Mouse (Mus musculus) thymus, postnatal 14 days (tissue): ENCODE data around the gene Ssbp1.

Source experiments
- DNase-seq: peaks from one replicate; pipeline ENCODE4 v3.0.0; 2021

The Ssbp1 gene

DNA sequence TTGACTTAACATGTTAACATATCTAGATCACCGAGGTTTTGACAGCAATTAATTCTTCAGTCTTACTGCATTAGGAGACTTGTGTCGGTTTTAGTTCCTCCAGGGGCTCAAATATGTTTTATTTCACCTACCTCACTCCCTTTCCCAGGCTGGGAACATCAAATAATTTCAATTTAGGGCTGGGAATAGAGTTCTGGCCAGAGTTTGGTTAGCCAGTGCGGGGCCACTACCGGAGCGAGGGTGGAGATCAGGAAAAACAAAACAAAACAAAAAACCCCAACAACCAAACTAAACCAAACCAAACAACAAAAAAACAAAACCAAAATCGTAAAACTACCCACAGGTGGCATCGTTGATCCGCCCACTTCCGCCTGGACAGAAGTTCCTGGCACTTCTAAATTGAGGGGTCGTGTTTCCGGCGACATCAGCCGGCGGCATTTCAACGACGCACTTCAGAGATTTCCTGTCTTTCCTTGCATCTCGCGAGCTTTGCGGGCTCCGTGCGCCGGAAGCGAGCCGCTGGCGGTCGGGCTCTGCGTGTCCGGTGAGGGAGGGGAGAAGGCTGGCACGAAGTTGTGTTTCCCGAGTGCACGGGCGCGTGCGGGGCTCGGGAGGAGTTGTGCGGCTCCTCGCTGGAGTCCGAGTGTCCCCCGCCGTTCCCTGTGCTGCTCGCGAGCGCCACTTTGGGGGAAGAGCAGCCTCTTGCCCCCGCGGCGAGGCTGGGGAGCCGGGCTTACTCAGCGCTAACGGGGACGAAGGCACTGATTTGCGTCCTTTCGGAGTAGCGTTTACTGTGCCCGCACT, at the start of gene Ssbp1:
Ssbp1 (plus strand) TSS at position 437 of the 804 bp plus-strand sequence.
- peak; percentile 93 for DNase-seq

- DNase-seq: no peak
These were observed 48.1 kb upstream of the Ssbp1 start for GRCm38 (mm10) chr6:40423013-40423412.

DNA sequence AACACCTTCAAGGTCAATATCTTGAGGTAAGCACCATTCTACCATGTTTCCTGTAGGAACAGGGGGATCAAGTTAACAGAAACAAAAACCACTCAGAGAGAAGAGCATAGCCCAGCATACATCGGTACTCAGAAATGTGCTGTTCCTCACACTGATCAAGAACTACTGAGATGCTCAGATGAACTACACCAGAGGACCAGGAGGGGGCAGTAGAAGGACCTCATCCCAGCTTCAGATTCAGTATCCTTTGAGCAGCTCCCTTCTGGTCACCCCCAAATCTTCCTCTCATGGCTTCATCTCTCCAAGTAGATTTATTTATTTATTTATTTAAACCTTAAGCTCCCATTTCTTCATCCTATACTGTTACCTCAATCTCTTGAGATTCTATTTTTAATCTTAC, 47.4 kb upstream of the Ssbp1 start:
- peak; percentile 69 for DNase-seq

GRCm38 (mm10) chr6:40427441-40427840, 43.7 kb upstream of the Ssbp1 start:
- DNase-seq: no peak

- DNase-seq: no peak
These were observed 42.5 kb upstream of the Ssbp1 start for GRCm38 (mm10) chr6:40428696-40429095.

DNA sequence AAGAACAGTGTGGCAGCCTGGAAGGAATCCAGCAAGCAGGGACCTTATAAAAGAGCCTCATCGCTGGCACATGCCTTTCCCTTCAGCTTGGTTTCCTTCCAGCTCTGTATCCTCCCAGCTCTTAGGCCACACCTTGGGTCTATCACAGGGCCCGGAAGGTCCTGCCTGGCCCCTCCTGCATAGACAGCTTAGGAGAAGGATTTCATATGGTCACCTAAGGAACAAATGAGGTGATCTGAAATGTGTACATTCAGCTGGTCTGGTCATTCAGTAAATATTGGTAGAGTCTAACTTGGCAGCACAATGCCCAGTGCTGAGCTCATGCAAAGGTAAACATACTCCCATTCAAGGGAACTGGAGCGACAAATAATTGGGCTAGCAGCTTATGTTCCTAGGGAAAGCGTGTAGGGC, 41.6 kb upstream of the Ssbp1 start:
- no peak for DNase-seq

- DNase-seq: no peak
These were observed 40.9 kb upstream of the Ssbp1 start for GRCm38 (mm10) chr6:40430251-40430650.

GRCm38 (mm10) chr6:40430878-40431277, 40.3 kb upstream of the Ssbp1 start:
- no peak for DNase-seq

DNA sequence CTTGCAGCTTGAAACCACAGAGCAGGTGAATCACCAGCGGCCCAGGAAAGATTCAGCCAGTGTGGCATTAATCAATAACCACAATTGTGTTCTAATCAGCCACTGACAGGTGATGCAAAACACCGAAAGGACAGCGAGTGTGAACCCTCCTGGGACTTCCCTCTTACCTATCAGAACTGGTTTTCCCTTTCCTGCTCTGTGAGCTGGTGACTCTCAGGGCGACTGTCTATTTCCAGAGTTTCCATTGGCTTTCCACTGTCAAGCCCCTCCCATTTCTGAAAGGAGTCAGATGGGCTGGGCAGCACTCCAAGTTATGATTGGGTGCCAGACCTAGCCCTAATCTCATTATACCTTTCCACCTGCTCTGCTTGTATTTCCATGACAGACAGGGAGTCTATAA, 39.8 kb upstream of the Ssbp1 start:
- no peak for DNase-seq

DNA sequence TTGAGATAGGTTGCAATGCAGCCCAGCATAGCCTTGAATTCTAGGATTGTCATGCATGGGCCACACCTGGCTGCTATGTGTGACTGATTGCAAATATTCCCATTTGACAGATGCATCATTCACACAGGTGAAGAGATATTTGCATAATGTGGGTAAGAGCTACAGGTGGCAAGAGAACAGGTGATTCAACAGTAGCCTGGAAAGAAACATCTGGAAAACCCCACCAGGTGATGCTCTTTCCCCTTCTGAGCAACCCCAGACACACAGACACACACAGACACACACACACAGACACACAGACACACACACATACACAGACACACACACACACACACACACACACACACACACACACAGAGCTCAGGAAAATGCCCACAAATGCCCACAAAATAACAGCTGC, 39.3 kb upstream of the Ssbp1 start:
- DNase-seq: no peak

DNA sequence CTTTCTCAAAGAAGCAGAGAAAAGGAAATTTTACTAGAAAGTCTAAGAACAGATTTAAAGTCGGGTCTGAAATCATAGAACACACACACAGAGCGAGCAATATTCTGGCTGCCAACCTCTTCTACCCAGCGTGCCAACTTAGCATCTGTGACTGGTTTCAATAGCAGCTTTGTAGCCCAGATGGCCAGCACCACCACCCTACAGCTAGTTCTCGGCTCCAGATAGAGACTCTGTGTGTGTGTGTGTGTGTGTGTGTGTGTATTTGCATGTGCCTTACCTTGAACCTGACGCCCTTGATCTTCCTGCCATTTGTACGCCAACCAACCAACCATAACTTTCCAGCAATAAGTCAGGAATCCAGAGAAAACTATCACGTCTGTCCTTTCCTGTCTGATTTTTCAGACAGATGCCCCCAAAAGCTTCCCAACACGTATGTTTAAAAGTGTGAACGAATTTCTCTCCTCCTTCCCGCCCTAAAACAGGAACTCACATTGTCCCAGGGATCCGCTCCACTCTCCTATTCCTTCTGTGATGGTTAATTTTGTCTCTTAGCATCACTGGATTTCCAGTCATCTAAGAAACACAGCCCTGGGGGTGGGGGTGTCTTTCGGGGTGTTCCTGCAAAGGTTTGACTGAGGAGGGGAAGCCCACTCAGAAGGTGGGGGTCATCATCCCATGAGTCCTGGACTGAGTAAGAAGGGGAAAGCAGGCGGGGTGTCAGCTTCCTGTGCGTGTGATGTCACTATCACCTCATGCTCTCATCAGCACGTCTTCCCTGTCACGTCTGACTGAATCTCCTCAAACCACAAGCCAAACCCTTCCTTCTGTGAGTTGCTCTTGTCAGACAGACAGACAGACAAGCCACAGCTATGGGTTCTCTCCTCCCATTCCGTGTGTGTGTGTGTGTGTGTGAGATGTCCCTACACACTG, 38.5 kb upstream of the Ssbp1 start:
- DNase-seq: no peak

- DNase-seq: no peak
These were observed 36.5 kb upstream of the Ssbp1 start for GRCm38 (mm10) chr6:40434697-40435096.

DNA sequence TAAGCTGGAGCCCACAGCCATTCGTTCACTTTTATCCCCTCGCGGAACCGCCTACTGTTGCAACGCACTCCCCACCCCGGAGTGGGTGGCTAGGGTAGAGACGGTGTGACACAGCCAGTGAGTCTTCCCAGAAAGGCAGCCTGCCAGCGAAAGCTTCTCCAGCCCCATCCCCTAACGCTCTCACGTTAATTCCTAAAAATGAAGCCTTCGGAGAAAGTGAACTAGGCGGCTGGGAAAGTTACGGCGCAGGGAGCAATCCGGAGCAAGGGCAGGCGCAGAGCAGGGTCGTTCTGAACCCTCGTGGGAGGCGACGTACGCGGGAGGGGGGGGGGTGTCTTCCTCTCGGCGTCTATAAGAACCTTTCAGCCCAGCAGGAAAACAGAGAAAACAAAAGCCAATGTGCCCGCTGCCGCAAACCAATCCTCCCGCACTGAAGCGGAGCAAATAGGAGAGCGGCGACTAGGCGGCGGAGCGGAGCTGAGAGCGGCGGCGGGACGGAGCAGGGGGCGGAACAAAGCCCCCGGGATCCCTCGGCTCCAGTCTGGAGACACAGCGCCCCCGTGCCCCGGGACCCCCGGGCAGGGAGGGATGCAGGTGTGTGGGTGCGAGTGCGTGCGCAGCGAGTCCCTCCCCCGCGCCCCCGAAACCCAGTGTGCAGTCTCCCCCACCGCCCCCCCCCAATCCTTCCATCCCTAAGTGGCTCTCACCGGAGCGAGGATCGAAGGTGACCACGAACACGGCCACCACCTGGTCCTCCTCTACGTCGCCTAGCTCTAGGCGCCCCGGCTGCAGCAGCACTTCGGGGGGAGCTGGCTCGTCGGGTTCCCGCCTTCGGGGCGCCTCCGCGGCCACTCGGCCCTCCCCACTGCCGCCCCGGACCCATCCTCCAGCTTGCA, 35.8 kb upstream of the Ssbp1 start:
- peak; percentile 81 for DNase-seq

- peak; percentile 89 for DNase-seq
These were observed 35.1 kb upstream of the Ssbp1 start, which contains the start of gene E330009J07Rik for GRCm38 (mm10) chr6:40436047-40436483. Gene E330009J07Rik (minus strand): TSS chr6:40436135.

GRCm38 (mm10) chr6:40438936-40439335, 32.2 kb upstream of the Ssbp1 start, which contains the start of gene Wee2:
Gene Wee2 (plus strand): TSS chr6:40439088.
- no peak for DNase-seq

GRCm38 (mm10) chr6:40439731-40440130, 31.4 kb upstream of the Ssbp1 start:
- peak; percentile 60 for DNase-seq

GRCm38 (mm10) chr6:40441276-40441675, 29.9 kb upstream of the Ssbp1 start:
- no peak for DNase-seq

DNA sequence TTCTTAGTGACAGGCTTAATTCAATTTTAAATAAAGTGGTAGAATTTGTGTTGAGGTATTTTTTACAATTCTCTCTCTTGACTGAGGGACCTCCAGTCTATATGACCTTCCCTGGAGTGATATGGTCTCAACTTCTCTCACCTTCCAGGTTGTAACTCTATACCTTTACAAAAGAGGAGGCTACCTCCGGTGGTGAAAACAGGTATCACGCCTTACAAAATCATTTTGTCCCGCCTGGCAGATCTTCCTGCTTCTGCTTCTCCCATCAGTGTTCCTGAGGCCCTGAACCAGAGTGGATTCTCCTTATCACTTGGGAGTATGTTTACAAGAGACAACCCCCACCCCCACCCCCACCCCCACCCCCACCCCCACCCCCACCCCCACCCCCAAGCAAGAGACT, 29.4 kb upstream of the Ssbp1 start:
- DNase-seq: peak; percentile 41

DNA sequence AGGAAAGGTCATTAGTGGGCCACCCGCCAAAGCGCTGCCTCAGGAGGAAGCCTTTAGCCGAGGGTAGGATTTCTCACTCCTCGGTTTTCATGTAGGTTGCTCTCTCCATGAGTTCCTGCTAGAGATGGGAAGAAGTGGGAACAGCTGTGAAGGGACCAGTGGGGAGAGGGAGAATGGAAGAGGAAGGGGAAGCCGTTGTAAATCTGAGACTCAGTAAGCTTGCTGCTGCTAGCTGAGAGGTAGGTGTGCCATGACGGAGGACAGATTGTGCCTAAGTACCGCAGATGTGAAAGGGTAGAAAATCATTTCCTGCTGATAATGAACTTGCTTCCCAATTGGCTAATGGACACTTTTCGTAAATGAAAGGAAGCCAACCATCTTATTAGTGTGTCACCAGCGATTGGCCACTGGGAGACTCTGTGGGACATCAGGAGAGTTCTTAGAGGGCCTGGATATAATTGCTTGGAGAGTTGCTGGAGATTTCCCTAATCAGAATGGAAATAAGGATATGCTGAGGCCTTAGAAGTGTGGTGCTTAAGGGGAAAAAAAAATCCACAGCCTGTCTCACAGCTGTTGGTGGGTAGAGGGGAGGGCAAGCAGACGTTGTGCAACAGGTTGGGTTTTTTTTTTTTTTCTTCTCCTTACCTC, 27.7 kb upstream of the Ssbp1 start:
- no peak for DNase-seq

DNA sequence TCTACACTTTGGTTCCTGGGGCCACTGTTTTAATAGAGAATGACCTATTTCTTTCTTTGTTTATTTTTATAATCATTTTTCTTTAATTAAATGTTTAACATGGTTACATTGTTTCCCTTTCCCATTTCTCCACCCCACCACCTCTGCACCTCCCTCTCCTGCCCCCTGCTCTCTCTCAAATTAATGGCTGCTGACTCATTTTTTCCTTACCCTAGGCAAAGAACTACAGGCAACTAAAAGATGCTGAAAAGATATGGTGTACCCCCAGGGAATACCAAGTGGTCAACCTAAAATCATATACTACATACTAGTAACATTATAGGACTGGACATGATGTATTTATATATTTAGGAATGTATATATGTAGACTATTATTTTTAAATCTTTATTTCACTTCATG, 22.5 kb upstream of the Ssbp1 start:
- no peak for DNase-seq

DNA sequence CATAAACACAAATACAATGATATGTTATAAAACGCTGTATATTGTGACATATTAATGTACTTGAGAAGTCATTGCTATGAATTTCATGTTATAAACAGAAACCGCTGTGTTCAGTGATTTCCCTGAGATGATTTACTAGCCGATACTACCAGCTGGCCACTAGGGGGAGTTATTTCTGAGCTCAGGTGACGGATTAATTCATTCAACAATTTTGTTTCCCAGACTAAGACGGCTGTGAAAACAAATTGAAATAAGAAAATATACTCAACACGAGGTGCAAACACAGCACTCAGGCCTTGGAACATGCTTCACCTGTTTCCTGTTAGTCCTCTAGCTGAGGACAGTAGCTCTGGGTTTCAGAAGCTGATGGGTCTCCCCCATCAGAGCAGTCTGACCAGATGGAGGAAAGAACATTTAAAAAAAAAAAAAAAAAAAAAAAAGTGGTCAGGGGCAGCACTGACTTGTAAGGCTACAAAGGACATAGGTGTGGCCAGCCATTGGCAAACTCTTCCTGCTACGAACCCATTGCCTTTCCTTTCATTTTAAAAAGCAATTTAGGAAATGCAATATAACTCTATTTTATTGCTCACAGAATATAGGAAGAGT, 16.6 kb upstream of the Ssbp1 start:
- no peak for DNase-seq

DNA sequence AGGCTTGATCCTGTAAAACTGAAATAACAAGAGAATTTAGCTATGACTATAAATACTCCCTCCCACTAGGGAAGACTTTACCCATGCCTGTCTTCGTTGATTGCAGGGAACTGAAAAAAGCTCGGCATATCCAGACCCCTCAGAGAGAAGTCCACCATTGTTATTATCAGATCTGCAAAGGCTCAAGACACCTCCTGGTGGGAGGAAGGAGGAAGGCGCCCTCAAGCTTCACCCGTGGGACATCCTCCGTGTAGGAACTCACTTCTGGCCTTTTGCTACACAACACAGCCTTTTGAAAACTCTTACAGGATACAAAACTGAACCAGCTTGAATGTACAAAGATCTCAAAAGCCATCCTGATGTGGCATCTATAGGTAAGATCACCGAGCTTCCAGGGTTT, 5.4 kb upstream of the Ssbp1 start:
- DNase-seq: peak; percentile 25
